Mouse (Mus musculus) lung, postnatal 14 days (tissue): ENCODE data around the gene Urb2.

Source experiments
- DNase-seq: peaks from one replicate; pipeline ENCODE4 v3.0.0; 2021

Urb2 gene

GRCm38 (mm10) chr8:124080467-124081326, 59.4 kb downstream of the Urb2 start:
- no peak for DNase-seq

GRCm38 (mm10) chr8:124082616-124083015, 61.3 kb downstream of the Urb2 start:
- DNase-seq = no peak

GRCm38 (mm10) chr8:124083611-124084010, 62.3 kb downstream of the Urb2 start:
- no peak for DNase-seq

- DNase-seq = no peak
Observed at GRCm38 (mm10) chr8:124085668-124086067, 64.4 kb downstream of the Urb2 start.

- DNase-seq = no peak
Observed at GRCm38 (mm10) chr8:124088092-124088613, 66.8 kb downstream of the Urb2 start.

- DNase-seq = no peak
Observed at GRCm38 (mm10) chr8:124089016-124089415, 67.7 kb downstream of the Urb2 start.

- DNase-seq = no peak
Observed at GRCm38 (mm10) chr8:124090473-124090872, 69.2 kb downstream of the Urb2 start.
